Mouse (Mus musculus) right cerebral cortex, postnatal 4 days (tissue): ENCODE data around the gene B4galt4.
"Not testable (repeated sequence)": the region's sequence is repeated elsewhere in the genome, so short reads cannot be mapped to it uniquely, and the experiment has no call there.

ENCODE experiments used
- DNase-seq: peaks from one replicate; pipeline ENCODE4 v3.0.0-alpha.2; 2022

The B4galt4 gene

DNA sequence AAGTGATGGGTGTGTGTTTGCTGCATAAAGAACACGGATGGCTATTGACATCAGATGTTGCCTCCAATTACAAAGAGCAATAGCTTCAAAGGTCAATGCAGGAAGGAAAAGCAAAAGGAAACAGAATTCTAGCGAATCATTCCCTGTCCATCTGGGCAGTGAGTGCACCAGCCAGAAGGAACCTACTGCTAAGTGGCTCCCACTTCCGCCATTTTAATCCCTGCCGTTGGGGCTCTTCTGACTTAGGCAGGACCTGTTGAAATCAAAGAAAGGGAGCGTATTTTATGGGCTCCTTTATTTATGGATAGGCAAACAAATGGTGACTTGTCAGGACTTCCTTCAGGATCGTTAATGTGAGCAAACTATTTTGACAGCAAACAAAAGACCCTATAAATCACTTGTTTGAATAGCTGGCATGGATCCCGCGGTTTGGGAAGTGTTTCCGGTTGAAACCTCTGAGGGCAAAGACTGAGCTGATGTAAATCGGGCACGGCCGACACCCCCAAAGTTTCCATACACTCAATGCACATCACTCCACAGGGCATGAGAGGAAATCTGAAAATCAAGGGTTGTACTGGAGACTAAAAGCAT is 30.9 kb downstream of the B4galt4 start:
- DNase-seq: no peak

DNA sequence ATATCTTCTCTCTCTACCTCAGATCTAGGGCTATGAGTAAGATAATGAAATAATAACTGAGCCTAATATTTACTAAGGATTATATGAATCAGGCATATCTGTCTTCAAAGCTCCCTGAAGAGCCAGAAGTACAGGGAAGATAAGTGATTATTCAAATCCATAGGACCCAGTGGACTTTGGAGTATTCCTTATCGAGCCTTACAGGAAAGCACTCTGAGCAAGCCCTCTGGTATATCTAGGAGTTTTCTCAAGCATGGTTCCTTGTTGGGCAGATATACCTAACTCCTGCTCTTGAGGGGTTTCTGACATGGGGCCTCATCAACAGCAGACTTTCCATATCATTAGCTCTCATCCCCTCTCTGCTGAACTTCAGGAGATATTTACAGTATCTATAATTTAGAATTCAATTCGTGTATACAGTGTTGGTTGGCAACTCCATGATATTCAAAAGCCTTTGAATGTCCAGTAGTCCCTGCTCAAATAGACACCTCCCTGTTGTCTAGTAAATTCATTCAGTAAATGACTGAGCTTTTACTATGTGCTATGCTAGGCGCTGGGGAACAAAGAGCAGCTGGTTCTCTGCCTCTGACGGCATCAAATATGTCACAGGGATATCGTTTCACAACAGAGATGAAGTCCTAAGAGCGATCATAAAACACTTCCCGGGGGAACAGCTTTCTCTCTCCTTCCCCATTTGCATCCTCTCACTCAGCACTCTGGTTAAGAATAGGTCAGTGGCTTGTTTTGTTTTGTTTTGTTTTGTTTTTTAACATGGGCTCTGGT is 33.1 kb downstream of the B4galt4 start:
- no peak for DNase-seq

DNA sequence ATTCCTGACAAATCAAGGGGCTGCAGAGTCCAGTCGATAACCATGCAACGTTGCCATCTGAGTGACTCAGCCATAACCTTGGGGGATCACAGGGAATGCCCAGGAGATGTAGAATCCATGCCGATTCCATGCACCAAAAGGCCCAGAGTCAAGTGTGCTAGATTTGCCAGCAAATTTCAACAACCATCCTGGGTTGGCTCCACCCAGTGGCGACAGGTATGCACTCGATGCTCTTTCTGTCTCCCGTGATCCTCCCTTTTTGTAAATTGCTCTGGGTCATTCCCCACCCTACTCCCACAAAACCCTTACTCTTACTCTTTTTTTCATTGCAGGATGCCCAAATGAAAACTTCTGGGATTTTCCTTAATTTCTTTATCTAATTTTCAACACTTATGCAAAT is 34.3 kb downstream of the B4galt4 start:
- DNase-seq: no peak

DNA sequence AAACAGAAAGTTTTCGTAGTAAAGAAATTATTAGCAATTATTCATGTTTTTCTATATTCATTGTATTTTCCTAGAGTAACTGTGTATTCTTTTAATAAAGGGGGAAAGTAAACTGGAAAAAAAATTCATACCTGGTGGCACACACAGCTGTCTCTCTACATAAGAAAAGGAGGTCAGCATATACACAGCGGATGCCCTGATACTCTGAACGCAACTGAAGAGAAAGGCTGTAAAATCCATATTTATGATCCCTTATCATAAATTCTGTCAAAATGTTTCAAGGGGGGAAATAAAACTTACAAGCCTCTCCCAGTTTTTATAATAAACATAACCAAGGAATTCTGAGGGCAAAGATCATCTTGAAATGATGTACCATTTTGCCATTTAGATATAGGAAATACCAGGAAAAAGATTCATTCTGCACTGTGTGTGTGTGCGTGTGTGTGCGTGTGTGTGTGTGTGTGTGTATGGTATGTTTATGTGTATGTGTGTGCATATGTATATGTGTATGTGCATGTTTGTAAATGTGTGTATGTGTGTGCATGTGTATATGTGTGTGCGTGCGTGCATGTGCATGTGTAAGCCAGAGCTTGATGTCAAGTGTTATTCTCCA is 39.0 kb downstream of the B4galt4 start:
- no peak for DNase-seq

DNA sequence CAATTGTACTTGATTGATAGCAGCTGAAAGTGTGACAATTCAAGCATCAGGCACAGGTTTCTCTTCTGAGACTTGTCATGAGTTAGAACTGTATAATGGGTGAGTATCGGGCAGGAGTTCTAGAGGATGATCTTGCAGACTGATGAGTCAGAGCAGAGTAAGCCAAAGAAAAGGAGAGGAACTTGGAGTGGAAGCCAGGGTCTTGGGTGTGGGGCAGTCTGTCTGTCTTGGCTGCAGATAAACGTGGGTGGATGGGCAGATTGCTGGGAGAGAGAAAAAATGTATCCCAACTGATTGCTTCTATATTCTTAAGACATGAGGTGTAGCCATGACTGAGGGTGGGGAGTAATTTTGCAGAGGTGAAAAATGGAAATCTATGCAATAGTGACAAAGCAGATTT is 39.9 kb downstream of the B4galt4 start:
- no peak for DNase-seq

DNA sequence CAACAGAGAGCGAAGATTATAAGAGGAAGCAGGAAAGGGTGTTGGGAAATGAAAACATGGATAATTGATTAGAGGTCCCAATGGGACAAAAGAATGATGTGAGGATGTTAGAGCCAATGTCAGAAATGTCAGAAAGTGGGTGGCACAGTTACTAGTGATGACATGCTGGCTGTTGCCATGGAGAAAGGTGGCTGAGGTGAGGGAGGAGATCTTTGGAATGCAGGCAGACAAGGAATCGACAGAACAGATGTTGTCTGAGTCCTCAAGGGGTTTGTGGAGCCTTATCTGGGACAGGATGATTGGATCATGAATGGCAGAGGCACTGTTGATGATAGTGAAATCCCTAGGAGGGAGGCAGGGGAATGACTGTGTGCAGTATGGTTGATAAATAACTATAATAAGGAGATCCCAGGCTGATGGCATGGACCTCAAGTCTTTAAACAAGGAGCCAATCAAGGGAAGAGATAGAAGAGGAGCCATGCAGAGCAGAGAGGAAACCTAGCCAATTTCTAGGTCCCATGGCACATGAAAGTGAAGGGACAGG is 40.5 kb downstream of the B4galt4 start:
- DNase-seq: no peak

DNA sequence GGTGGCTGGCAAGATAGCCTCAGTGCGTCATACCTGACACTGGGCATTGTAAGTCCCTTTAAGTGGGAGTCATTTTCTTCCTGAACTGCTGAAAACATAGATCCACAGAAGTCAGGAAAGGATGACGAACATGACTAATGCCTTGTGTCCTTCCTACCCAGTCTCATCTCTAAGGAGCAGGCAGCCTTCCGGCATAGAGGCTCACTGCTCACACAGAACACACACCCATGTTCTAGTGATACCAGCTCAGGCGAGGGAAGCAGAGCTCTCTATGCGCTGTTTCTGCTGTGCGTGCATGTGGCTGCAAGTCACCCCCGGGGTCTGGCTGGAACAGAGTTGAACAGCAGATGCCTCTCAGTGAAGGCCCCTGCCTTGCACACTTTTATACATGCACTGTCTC is 43.2 kb downstream of the B4galt4 start:
- no peak for DNase-seq

DNA sequence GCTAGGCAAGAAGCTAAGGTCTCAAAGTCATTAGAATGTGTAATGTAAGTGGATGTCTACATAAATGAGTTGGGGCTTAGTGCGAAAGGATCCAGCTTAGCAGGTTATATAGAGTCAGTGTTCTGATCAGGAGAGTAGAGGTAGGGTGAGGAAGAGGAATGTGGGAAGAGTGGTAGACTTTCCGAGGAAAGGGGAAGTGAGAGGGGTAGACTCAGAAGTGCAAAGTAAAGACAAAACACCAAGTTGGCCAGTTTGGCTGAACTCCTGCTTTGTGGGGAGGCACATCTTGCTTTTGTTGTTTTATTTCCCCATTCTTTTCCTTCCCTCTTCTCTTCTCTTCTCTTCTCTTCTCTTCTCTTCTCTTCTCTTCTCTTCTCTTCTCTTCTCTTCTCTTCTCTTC is 47.0 kb downstream of the B4galt4 start:
- no peak for DNase-seq

DNA sequence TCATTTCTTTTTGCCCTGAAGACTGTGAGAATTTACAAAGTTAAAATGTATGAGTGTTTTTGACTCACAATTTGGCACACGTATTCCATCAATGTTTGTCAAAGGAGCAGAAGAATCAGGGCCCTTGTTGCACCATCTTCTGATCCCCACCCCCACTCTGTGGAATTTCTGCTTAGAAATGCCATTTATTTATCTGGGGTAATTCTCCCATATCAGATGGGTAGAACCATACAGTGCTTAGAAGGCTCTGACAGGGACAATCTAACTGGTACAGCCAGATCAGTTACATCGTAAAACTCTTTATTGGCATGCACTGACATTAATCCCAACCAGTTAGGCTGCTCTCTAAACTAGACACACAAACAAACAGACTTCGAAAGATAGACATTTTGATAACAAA is 47.9 kb downstream of the B4galt4 start:
- DNase-seq: no peak

DNA sequence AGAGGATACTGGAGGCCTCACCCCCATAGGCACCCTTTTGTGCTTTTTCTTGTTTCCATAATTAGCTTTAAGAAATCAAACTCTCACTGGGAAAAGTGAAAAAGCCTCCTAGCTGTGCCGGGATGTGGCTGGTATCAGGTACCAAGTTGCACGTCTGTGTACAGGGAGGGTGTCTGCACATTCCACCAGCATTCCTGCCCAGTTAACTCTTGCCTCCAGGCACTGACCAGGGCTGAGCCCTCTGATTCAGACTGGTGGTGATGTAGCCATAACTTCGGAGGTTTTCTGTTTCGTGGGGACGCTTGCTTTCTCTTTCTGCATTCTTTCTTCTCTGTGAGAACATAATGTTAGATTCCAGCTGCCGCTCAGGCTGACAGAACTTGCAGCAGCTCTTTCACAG is 51.1 kb downstream of the B4galt4 start:
- DNase-seq: no peak

DNA sequence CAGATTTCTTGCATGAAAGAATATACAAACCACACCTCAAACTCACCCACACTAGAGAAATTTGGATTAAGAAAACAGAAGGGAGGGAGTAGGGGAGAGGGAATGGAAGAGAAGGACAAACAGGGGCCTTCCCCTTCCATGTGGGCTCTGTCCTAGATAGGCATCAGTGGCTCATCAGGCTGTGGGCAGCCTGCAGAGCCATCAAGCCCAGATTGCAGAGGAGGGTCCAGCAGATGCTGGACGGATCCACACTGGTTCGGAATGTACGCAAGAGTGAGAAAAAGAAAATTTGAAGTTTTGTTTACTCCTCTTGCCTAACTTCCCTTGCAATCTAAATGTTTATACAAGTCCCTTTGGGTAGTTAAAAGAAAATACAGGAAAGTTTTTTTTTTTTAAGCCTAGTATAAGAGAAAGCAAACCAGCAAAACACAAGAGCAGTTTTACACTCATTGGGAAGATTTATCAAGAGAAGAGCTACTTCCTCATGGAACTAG is 56.9 kb downstream of the B4galt4 start:
- no peak for DNase-seq

DNA sequence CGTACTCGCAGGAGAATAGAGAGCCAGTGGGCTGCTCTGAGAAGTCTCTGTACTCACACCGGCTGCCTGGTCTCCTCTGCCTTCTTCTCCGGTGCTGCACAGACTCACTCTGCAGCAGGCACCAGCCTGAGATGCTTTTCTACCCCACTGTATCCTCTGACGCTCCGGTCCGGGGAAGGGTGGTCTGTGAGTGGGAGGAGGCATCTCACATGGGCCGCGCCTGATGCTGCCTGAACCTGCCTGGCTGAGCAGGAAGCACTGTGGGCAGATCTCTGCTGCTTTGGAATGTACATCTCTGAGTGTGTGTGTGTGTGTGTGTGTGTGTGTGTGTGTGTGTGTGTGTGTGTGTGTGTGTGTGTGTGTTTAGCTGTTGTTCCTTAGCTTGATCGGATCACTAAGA is 58.0 kb downstream of the B4galt4 start, which contains the start of gene Upk1b:
Gene Upk1b (minus strand): TSS at position 238 of the 400 bp plus-strand sequence.
- no peak for DNase-seq

DNA sequence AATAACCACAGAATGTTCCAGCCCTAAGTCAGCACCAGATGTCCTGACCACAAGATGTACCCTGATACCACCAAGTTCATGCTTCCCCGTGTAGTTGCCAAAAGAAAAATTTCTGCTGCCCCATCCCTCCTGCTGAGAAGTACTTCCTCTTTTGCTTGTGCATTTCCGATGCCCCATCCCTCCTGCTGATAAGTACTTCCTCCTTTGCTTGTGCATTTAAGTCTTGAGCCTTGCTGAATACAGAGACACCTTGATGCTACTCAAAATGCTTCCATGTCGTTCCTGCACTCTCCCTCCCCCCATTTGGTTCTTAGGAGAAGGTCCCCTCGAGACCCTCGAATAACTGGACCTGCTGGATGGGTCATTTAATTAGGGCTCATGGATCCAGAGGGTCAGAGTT is 65.7 kb downstream of the B4galt4 start:
- not testable (repeated sequence) for DNase-seq

DNA sequence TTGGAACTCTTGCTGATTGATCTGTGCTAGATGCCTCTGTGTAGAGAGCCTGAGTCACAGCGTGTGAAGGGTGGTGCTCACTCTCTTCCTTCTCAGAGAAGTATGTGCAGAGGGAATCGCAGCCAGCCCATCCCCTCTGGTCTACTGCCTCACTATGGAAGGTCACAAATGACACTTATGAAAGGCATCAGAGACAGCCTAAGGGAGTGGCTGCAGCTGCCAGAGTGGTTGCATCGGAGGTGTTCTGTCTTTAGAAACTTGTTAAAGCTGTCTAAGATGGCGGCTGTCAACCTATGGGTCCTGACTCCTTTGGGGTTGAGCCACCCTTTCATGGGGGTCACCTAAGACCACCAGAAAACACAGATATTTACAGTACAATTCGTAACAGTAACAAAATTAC is 68.1 kb downstream of the B4galt4 start:
- DNase-seq: no peak

DNA sequence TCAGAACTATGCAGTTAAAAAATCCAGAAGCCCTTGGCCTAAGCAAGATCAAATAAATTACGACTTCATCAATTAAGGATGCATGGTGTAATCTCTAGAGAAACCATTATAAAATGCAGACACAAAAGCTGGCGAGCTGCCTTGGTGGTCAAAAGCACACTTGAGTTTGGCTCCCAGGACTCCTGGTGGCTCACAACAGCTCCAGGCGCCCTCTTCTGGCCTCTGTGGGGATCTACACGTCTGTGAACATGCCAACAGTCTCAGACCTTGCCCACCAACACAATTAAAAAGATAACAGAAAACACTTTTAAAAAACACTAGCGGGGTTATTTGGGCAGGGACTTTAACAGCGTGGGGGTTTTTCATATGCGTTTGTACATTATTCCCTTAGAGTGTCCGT is 70.5 kb downstream of the B4galt4 start:
- DNase-seq: peak; percentile 78
